Mouse (Mus musculus) left cerebral cortex, postnatal 4 days (tissue): ENCODE results near the gene Ago3. TPM values are rescaled to one million over a fixed set of nuclear protein-coding genes. Genes with fewer than 3 reads are reported as not detected.

Source experiments
- DNase-seq: peaks from one replicate; pipeline ENCODE4 v3.0.0-alpha.2; 2022
- intact Hi-C: fragments of 180-260 bp; cut with DNase I; formaldehyde crosslinking; loops from one replicate; pipeline ENCODE4 v1.15.1; 2025
- total RNA-seq, 2 experiments: library from RNA; stranded (reverse); gene quantifications; 2 replicates each; pipeline ENCODE4 v1.2.3; 2021

Gene Ago3
- 10 to 100 TPM; 23.3 to 35.4 TPM for total RNA-seq

- peak; percentile 92 for DNase-seq
- intact Hi-C loops = no loop called here
These were observed at the start of gene Ago3 for GRCm38 (mm10) chr4:126429347-126430079. Gene Ago3 (minus strand): TSS chr4:126429556.

GRCm38 (mm10) chr4:126473031-126473430 is 43.7 kb upstream of the Ago3 start:
- intact Hi-C loops = no loop called here
- no peak for DNase-seq

GRCm38 (mm10) chr4:126469334-126469733 is 40.0 kb upstream of the Ago3 start:
- no peak for DNase-seq
- intact Hi-C loops = no loop called here

GRCm38 (mm10) chr4:126468925-126469324 is 39.6 kb upstream of the Ago3 start:
- intact Hi-C loops = no loop called here

GRCm38 (mm10) chr4:126468285-126468901 is 39.0 kb upstream of the Ago3 start, which contains the start of gene Ago1:
Gene Ago1 (minus strand): TSS chr4:126468583.
- intact Hi-C loops = no loop called here
- peak; percentile 98 for DNase-seq

More at GRCm38 (mm10) chr4:126468925-126469324, 39.6 kb upstream of the Ago3 start:
- DNase-seq = no peak

- peak; percentile 75 for DNase-seq
- intact Hi-C loops = no loop called here
These were observed 38.4 kb upstream of the Ago3 start for GRCm38 (mm10) chr4:126467721-126468284.

GRCm38 (mm10) chr4:126466251-126466750 is 36.9 kb upstream of the Ago3 start:
- intact Hi-C loops = no loop called here

GRCm38 (mm10) chr4:126465843-126466242 is 36.5 kb upstream of the Ago3 start:
- intact Hi-C loops = no loop called here
- peak; percentile 57 for DNase-seq

More at GRCm38 (mm10) chr4:126466251-126466750, 36.9 kb upstream of the Ago3 start:
- no peak for DNase-seq

- intact Hi-C loops = no loop called here
- DNase-seq = no peak
These were observed 35.5 kb upstream of the Ago3 start for GRCm38 (mm10) chr4:126464892-126465235.

GRCm38 (mm10) chr4:126464189-126464891 is 35.0 kb upstream of the Ago3 start:
- DNase-seq = no peak
- intact Hi-C loops = no loop called here

GRCm38 (mm10) chr4:126455441-126455840 is 26.1 kb upstream of the Ago3 start:
- intact Hi-C loops = no loop called here
- no peak for DNase-seq

GRCm38 (mm10) chr4:126454547-126455254 is 25.3 kb upstream of the Ago3 start:
- intact Hi-C loops = no loop called here
- no peak for DNase-seq

- intact Hi-C loops = no loop called here
- DNase-seq = no peak
These were observed 20.9 kb upstream of the Ago3 start for GRCm38 (mm10) chr4:126450268-126450667.

- intact Hi-C loops = no loop called here
- no peak for DNase-seq
These were observed 17.8 kb upstream of the Ago3 start for GRCm38 (mm10) chr4:126447126-126447525.

GRCm38 (mm10) chr4:126444528-126444927 is 15.2 kb upstream of the Ago3 start:
- intact Hi-C loops = no loop called here
- no peak for DNase-seq

- no peak for DNase-seq
- intact Hi-C loops = no loop called here
These were observed 8.9 kb upstream of the Ago3 start for GRCm38 (mm10) chr4:126438261-126438660.

- intact Hi-C loops = no loop called here
- peak; percentile 86 for DNase-seq
These were observed 6.9 kb upstream of the Ago3 start for GRCm38 (mm10) chr4:126436268-126436667.

GRCm38 (mm10) chr4:126434094-126434493 is 4.7 kb upstream of the Ago3 start:
- intact Hi-C loops = no loop called here
- no peak for DNase-seq

GRCm38 (mm10) chr4:126433175-126433574 is 3.8 kb upstream of the Ago3 start:
- no peak for DNase-seq
- intact Hi-C loops = no loop called here

GRCm38 (mm10) chr4:126431746-126432145 is 2.4 kb upstream of the Ago3 start:
- no peak for DNase-seq
- intact Hi-C loops = no loop called here
